Mouse (Mus musculus) neural tube, embryonic 13.5 days (tissue): ENCODE results near the gene Zpr1. TPM values are rescaled to one million over a fixed set of nuclear protein-coding genes. Genes with fewer than 3 reads are reported as not detected.

Experiments
- ATAC-seq: fragments of 200-750 bp; cut with Nextera tagmentation; 2 replicates; pipeline ENCODE4 v1.8.0; 2017; ENCODE audit warnings: low read depth, mild to moderate bottlenecking, moderate TSS enrichment, moderate library complexity
- H3K27ac ChIP-seq: fragments of 300-500 bp; sonication (generic); replicated peaks from 2 replicates; pipeline ENCODE4 v1.5.1; 2015; ENCODE audit warnings: moderate library complexity, mild to moderate bottlenecking, inconsistent platforms
- H3K27me3 ChIP-seq: fragments of 300-500 bp; sonication (generic); 2 replicates; pipeline ENCODE4 v1.6.1; 2015; ENCODE audit warnings: mild to moderate bottlenecking, inconsistent platforms
- H3K36me3 ChIP-seq: fragments of 300-500 bp; sonication (generic); 2 replicates; pipeline ENCODE4 v1.6.1; 2015; ENCODE audit warnings: mild to moderate bottlenecking, inconsistent platforms
- H3K4me1 ChIP-seq: fragments of 300-500 bp; sonication (generic); replicated peaks from 2 replicates; pipeline ENCODE4 v1.6.1; 2015; ENCODE audit warnings: inconsistent platforms
- H3K4me2 ChIP-seq: fragments of 300-500 bp; sonication (generic); 2 replicates; pipeline ENCODE4 v1.6.1; 2015; ENCODE audit warnings: inconsistent platforms, mild to moderate bottlenecking, moderate library complexity
- H3K4me3 ChIP-seq: fragments of 300-500 bp; sonication (generic); 2 replicates; pipeline ENCODE4 v1.5.1; 2015; ENCODE audit warnings: mild to moderate bottlenecking, inconsistent platforms
- H3K9ac ChIP-seq: fragments of 300-500 bp; sonication (generic); 2 replicates; pipeline ENCODE4 v1.6.1; 2015; ENCODE audit warnings: moderate library complexity, mild to moderate bottlenecking, inconsistent platforms
- H3K9me3 ChIP-seq: fragments of 300-500 bp; sonication (generic); 2 replicates; pipeline ENCODE4 v1.6.1; 2016; ENCODE audit warnings: inconsistent platforms
- WGBS: fragments of 180-500 bp; shearing (Covaris S2); methylation state at CpG from one replicate; pipeline ENCODE4 v1.1.7; 2015; 5-methylcytosine and 5-hydroxymethylcytosine counted together
- polyA plus RNA-seq: library from polyadenylated mRNA; unstranded; fragments of >200 nt; fragmentation: Nextera tagmentation; extraction: Ambion mirVana; gene quantifications from 2 replicates; pipeline ENCODE4 v1.2.1, GENCODE M21; 2015

Gene Zpr1
- polyA plus RNA-seq, 1 experiment from 2014 or later, result 54.4 TPM

DNA sequence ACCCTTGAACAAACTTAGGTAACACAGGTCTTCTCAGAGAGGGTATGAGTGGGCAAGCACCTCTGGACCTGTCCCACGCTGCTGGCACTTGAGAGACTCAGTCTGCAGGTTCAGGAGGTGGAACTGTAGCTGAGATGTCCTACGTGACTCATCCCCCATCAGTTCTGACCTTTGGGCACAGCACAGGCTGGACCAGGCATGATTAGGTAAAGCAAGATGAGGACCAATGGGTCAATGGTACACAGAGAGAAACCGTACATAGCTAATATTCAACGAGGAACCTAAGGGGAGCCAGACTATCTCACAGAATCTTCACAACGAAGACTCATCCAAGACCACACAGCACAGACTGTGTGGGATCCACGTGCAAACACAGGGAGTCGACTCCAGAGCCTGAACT, 34.0 kb upstream of the Zpr1 start:
- Histone ChIP-seq H3K36me3 (no peaks in the 10 kb centered on the region), H3K4me3 (no peak overlapping the region), H3K27ac (no peak overlapping the region), H3K9me3 (no peaks in the 10 kb centered on the region), H3K4me1 (no peaks in the 10 kb centered on the region), H3K27me3 (no peaks in the 10 kb centered on the region), H3K4me2 (no peak overlapping the region), H3K9ac (no peak overlapping the region)
- no peak for ATAC-seq
- 90% methylated on average over 7 of the region's 7 CpGs for WGBS

DNA sequence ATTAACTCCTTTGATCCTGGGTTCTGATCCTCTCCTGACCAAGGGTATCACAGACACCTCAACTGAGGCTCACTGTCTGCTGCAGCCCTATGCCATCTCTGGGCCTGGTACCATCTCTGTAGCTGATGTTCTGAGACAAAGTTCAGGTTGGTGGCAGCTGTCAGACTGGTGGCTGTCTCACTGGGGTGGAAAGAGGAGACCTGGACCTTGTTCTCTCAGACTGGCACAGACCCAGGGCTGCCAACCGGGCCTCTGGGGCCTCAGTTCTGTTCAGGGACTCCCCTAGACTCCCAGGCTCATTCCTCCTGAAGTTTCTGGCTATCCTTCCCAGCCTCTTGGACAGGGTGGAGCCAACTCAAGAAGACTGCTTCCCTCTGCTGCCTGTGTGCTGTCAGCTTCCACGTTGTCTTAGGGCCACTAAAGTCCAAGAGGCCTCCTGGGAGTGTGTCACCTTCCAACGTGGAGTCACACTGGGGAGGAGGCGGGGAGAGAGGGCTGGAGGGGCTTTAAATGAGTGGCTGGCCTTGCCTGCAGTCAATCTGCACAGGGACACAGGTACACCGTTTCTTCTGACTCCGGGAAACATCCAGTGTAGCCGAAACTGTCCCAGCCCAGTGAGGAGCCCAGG, 32.2 kb upstream of the Zpr1 start, which contains the start of gene Apoa4:
TSS of gene Apoa4 (plus strand) at position 171 of the 628 bp plus-strand sequence.
- H3K27me3 ChIP-seq, result no peaks in the 10 kb centered on the region
- no peak within 1 kb of the TSS for H3K27ac ChIP-seq
- H3K9ac ChIP-seq, result no peak within 1 kb of the TSS
- no peaks in the 10 kb centered on the region for H3K9me3 ChIP-seq
- H3K4me3 ChIP-seq, result no peak within 1 kb of the TSS
- ATAC-seq, result no peak
- 72% methylated on average over 7 of the region's 7 CpGs for WGBS
- no peaks in the 10 kb centered on the region for H3K36me3 ChIP-seq
- H3K4me1 ChIP-seq, result no peaks in the 10 kb centered on the region
- no peak within 1 kb of the TSS for H3K4me2 ChIP-seq

DNA sequence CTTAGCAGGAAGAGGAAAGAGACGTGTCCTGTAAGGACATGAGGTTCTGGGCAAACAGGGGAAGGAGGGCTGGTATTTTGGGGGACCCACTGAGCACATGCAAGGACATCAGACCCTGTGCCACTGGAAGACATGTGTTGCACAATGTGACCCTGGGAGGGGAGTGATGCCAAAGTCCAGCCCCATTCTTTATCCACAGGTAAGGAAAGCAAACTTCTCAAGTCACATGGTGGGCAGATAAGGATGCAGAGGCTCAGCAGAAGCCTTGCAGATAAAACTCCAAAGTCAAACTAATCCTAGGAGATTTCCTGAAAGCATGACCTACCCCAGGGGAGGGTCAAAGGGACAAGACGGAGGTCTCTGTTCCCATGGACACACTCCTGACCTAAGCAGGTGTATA, 31.0 kb upstream of the Zpr1 start:
- no peaks in the 10 kb centered on the region for H3K36me3 ChIP-seq
- no peaks in the 10 kb centered on the region for H3K9me3 ChIP-seq
- no peaks in the 10 kb centered on the region for H3K4me1 ChIP-seq
- no peak overlapping the region for H3K9ac ChIP-seq
- no peak for ATAC-seq
- no peak overlapping the region for H3K4me3 ChIP-seq
- WGBS, result 92% methylated on average over 2 of the region's 2 CpGs
- no peak overlapping the region for H3K4me2 ChIP-seq
- no peak overlapping the region for H3K27ac ChIP-seq
- no peaks in the 10 kb centered on the region for H3K27me3 ChIP-seq

DNA sequence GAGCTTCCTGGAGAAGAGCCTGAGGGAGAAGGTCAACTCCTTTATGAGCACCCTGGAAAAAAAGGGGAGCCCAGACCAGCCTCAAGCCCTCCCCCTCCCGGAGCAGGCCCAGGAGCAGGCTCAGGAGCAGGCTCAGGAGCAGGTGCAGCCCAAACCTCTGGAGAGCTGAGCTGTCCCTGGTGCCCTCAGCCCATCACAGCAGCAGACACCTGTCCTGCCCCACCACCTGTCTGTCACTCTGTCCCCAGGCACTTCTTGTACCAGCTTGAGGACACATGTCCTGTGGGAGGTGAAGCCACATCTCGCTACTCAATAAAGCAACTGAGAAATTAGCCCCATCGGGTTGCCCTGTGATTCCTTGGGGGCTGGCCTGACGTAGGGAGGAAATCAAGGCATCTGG, 29.7 kb upstream of the Zpr1 start:
- 63% methylated on average over 4 of the region's 4 CpGs for WGBS
- 0 out of 2 replicates have a peak, but pooled peaks cover 5% of the 10 kb centered on the region for H3K27me3 ChIP-seq
- no peaks in the 10 kb centered on the region for H3K9me3 ChIP-seq

DNA sequence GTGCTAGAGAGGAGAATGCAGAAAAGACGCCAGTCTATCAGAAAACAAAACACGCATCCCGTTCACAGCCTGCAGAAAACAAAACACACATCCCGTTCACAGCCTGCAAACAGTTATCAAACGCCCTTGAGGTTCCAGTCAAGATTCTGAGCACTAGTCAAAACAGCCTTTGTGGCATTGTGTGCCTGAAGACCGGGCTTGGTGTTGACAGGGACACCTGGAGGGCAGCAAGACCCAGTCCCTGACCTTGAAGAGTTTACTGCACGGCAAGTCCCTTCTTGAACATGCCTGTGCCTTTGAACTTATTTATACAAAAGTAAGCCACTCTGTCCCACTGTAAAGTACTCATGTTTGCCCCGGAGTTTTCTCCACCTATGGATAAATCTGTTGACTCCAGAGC, 29.3 kb upstream of the Zpr1 start:
- WGBS, result 62% methylated on average over 8 of the region's 8 CpGs
- Histone ChIP-seq H3K4me1 (no peaks in the 10 kb centered on the region), H3K9ac (no peak overlapping the region), H3K36me3 (no peaks in the 10 kb centered on the region), H3K4me2 (no peak overlapping the region), H3K4me3 (no peak overlapping the region), H3K9me3 (no peaks in the 10 kb centered on the region), H3K27ac (no peak overlapping the region), H3K27me3 (0 out of 2 replicates have a peak, but pooled peaks cover 5% of the 10 kb centered on the region)
- ATAC-seq, result no peak

More for the DNA sequence above, 29.7 kb upstream of the Zpr1 start:
- no peak overlapping the region for H3K4me3 ChIP-seq
- H3K4me2 ChIP-seq, result no peak overlapping the region
- no peaks in the 10 kb centered on the region for H3K4me1 ChIP-seq
- no peaks in the 10 kb centered on the region for H3K36me3 ChIP-seq
- no peak for ATAC-seq
- H3K9ac ChIP-seq, result no peak overlapping the region
- no peak overlapping the region for H3K27ac ChIP-seq

DNA sequence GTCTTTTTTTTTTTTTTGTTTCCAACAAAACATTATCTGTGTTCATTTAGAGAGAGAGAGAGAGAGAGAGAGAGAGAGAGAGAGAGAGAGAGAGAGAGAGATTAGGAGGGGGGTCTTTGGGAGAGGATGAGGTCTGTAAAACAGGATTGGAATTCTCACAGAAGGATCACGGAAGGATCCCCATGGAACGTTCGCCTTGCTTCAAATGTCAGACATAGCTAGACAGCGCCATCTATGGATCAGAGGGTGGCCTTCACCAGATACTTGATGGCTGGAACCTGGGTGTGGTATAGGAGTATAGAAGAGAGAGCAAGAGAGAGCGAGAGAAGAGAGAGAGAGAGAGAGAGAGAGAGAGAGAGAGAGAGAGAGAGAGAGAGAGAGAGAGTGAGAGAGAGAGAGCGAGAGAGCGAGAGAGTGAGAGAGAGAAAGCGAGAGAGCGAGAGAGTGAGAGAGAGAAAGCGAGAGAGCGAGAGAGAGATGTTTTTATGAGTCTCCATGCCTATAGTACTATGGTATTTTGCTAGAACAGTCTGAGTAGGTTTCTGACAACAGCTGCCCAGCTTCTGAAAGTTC, 26.0 kb upstream of the Zpr1 start:
- Histone ChIP-seq H3K27ac (no peak overlapping the region), H3K36me3 (no peaks in the 10 kb centered on the region), H3K4me3 (no peak overlapping the region), H3K4me2 (no peak overlapping the region), H3K27me3 (0 out of 2 replicates have a peak, but pooled peaks cover 5% of the 10 kb centered on the region), H3K4me1 (no peaks in the 10 kb centered on the region), H3K9ac (no peak overlapping the region), H3K9me3 (no peaks in the 10 kb centered on the region)
- ATAC-seq, result peak; percentile 75; the same call in 1 of the 2 replicates
- WGBS, result 26% methylated on average over 11 of the region's 11 CpGs

DNA sequence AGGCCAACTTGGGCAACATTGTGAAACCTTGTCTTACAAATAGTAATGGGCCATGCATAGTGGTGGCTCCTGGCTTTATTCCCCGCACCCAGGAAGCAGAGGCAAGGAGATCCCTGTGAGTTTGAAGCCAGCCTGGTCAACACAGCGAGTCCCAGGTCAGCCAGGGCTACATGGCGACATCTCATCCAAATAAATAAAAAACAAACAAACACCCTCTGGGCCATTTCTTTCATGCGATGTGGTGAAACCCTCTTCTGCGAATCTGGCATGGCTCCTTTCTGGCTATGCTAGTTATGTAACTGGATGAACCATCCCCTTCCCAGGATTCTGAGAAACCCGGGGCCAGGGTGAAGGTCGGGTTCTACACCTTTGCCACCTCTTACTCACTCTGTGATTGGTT, 16.7 kb upstream of the Zpr1 start:
- no peak overlapping the region for H3K9ac ChIP-seq
- no peaks in the 10 kb centered on the region for H3K36me3 ChIP-seq
- H3K4me2 ChIP-seq, result no peak overlapping the region
- H3K4me1 ChIP-seq, result no peaks in the 10 kb centered on the region
- no peak overlapping the region for H3K4me3 ChIP-seq
- H3K9me3 ChIP-seq, result no peaks in the 10 kb centered on the region
- H3K27ac ChIP-seq, result no peak overlapping the region
- WGBS, result 91% methylated on average over 7 of the region's 7 CpGs
- no peak for ATAC-seq
- no peaks in the 10 kb centered on the region for H3K27me3 ChIP-seq

DNA sequence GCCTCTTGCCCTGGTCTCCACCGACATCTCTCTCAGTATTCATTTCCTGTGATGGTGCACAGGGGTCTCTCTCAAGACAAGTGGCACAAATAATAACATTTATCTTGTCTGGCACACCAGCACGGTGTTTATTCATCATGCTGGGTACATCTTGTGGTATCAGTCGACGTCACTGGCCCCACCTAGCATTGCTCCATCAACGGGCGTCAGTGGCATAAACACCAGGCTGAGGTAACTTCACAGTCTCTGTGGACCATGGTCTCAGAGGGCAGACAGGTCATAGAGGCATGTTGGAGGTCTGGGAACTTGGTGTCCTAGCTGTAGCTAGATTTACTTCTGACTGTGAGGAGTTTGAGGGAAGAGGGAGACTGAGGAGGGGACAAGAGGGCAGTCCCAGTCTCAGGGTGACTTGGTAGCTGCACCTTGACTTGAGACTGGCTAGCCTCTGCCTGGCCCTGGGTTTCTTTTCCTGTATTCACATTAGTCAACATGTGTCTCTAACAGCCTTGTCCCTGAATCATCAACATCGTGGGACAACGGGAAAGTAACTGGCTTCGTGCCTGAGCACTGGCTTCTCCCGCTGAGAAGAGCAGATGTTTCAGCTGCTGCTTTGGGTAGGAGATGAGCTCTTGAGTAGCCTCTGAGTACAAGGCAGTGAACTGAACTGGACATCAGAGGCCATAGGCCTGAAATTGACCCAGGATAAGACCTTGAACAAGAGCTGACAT, 16.0 kb upstream of the Zpr1 start:
- no peaks in the 10 kb centered on the region for H3K36me3 ChIP-seq
- no peaks in the 10 kb centered on the region for H3K9me3 ChIP-seq
- H3K27me3 ChIP-seq, result no peaks in the 10 kb centered on the region
- 89% methylated on average over 10 of the region's 10 CpGs for WGBS
- no peak overlapping the region for H3K4me3 ChIP-seq
- H3K9ac ChIP-seq, result no peak overlapping the region
- no peak overlapping the region for H3K4me2 ChIP-seq
- H3K4me1 ChIP-seq, result no peaks in the 10 kb centered on the region
- ATAC-seq, result no peak
- no peak overlapping the region for H3K27ac ChIP-seq

DNA sequence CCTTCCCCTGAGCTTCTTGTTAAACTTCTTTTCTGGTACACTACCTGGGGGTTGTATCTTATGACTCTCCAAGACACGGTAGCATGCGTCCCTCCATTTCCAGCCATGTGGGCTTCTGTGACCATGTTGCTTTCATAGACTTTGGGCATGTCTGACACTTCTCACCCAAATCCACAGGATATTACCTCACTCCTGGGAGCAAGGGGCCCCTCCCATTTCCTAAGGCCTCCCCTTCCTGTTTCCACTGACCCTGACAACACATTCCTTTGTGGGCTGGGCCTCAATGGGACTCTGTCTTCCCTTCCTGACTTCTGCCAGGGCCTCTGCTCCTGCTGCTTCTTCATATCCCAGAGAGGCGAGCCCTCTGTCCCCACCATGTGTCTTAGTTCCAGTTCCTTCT, 15.3 kb upstream of the Zpr1 start:
- WGBS, result 89% methylated on average over 3 of the region's 3 CpGs
- no peak overlapping the region for H3K27ac ChIP-seq
- no peaks in the 10 kb centered on the region for H3K27me3 ChIP-seq
- H3K36me3 ChIP-seq, result no peaks in the 10 kb centered on the region
- H3K4me1 ChIP-seq, result no peaks in the 10 kb centered on the region
- no peaks in the 10 kb centered on the region for H3K9me3 ChIP-seq
- no peak overlapping the region for H3K4me2 ChIP-seq
- ATAC-seq, result no peak
- no peak overlapping the region for H3K9ac ChIP-seq
- H3K4me3 ChIP-seq, result no peak overlapping the region

DNA sequence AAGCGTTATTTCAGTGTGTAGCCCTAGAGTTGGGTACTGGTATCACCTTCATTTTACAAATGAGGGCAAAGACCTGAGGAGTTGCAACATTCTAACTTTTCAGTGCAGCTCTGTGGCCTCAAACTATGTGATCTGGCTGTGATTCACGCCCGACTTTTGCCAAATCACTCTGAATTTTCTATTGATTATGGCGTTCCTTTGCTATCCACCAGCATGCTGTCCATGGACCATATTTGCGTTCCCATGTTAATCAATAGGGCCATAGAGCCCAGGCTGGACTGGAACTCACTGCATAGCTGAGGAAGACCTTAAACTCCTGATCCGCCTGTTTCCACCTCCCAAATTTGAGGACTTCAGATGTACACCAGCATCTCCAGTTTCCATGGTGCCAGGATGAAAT, 13.8 kb upstream of the Zpr1 start:
- Histone ChIP-seq H3K9me3 (no peaks in the 10 kb centered on the region), H3K4me1 (no peaks in the 10 kb centered on the region), H3K4me2 (no peak overlapping the region), H3K9ac (no peak overlapping the region), H3K4me3 (no peak overlapping the region), H3K36me3 (no peaks in the 10 kb centered on the region), H3K27ac (no peak overlapping the region), H3K27me3 (no peaks in the 10 kb centered on the region)
- WGBS, result 89% methylated on average over 6 of the region's 6 CpGs
- ATAC-seq, result no peak

DNA sequence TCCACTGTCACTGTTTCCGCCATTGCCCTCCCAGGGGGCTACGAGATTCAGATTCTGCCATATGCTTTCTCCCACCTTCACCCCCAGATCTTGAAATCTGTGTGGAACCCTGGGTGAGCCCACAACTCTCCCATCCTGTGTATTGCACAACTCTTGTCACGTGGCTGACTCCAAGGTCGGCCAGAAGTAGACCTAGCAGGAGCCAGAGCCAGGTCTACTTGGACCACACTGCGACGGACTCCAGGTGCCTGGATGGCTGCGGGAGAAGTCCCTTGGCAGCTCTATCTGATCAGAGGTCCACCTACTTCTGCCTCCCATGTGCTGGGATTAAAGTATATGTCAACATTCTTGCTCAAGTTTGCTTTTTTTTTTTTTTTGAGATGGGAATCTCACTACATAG, 11.7 kb upstream of the Zpr1 start:
- Histone ChIP-seq H3K9me3 (no peaks in the 10 kb centered on the region), H3K36me3 (no peaks in the 10 kb centered on the region), H3K9ac (no peak overlapping the region), H3K27ac (no peak overlapping the region), H3K4me3 (no peak overlapping the region), H3K27me3 (no peaks in the 10 kb centered on the region), H3K4me1 (no peaks in the 10 kb centered on the region), H3K4me2 (no peak overlapping the region)
- 90% methylated on average over 7 of the region's 7 CpGs for WGBS
- no peak for ATAC-seq

DNA sequence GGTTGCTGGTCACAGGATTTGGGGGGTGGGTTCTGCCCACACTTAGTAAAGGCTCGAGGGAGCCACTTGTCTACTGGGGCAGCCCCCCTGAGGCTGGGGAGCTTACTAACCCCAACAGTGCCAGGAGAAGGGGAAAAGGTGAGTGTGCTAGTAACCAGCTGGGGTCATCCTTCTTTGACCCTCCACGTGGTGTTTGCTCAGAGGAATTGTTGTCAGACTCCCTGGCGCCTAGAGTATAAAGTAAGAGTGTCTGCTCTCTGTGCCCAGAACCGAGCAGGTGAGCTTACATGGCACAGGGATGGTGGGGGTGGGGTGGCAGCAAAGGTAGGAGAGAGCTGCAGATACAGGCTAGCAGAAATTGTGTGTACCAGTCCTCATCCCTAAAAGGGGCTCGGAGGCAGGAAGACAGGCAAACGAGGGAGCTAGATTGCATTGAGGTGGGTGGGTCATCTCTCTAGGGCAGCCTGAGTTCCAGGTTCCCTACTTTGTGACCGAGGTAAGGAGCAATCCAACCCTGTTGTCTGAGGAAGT, 4.5 kb upstream of the Zpr1 start, which contains the start of gene Apoa5:
TSS of gene Apoa5 (plus strand) at position 291 of the 531 bp plus-strand sequence.
- Histone ChIP-seq H3K9ac (no peak within 1 kb of the TSS), H3K9me3 (no peaks in the 10 kb centered on the region), H3K4me3 (no peak within 1 kb of the TSS), H3K36me3 (no peaks in the 10 kb centered on the region), H3K4me1 (peaks cover under 1% of the 10 kb centered on the region), H3K4me2 (no peak within 1 kb of the TSS), H3K27me3 (peaks cover 33% of the 10 kb centered on the region), H3K27ac (no peak within 1 kb of the TSS)
- WGBS, result 59% methylated on average over 7 of the region's 7 CpGs
- no peak for ATAC-seq
